Mouse (Mus musculus): Measurements from ENCODE around the gene Pfkfb3.

The Pfkfb3 gene

DNA sequence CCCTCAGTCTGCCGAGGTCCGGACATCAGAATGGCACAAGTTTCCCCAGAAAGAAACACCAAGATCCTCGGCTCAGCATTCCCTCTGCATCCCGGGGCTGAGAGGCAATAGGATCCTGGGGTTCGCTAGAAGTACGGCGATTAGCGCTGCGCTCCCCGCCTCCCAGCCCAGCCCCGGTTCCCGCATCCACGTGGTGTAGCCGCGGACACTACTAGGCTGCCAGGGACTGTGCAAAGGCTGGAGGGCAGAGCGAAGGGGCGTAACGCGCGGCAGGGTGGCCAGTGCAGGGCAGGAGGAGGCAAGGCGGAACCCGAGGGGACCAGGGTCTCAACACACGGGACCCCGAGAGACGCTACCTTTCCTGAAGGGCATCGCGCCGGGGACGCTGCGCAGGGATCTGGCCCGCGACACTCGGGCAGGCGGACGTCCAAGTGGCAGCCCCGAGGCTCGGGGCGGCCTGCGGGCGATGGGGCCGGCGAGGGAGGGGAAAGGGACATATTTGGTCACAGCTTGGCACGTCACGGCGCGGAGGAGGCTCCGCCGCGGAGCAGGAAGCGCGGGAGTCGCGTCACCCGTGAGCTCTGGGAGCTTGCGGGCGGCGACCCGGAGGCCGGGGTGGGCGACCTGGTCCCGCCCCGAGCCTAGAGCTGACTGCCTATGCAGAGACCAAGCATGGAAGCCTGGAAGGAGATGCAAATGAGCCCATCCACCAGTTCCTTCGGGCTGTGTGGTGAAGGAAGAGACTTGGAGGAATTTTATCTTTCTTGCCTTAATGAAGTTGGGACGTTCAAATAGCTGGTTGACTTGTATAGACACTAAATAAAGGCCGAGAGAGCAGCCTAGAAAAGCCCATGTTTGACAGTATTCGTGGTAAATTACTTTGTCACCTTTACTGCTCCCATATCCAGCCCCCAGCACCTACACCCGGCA is at the start of gene Pfkfb3:
Pfkfb3 (minus strand) TSS at position 607 of the 930 bp plus-strand sequence.
- peak; percentile 19 for DNase-seq (ENCODE audit: low read depth, low spot score)

DNA sequence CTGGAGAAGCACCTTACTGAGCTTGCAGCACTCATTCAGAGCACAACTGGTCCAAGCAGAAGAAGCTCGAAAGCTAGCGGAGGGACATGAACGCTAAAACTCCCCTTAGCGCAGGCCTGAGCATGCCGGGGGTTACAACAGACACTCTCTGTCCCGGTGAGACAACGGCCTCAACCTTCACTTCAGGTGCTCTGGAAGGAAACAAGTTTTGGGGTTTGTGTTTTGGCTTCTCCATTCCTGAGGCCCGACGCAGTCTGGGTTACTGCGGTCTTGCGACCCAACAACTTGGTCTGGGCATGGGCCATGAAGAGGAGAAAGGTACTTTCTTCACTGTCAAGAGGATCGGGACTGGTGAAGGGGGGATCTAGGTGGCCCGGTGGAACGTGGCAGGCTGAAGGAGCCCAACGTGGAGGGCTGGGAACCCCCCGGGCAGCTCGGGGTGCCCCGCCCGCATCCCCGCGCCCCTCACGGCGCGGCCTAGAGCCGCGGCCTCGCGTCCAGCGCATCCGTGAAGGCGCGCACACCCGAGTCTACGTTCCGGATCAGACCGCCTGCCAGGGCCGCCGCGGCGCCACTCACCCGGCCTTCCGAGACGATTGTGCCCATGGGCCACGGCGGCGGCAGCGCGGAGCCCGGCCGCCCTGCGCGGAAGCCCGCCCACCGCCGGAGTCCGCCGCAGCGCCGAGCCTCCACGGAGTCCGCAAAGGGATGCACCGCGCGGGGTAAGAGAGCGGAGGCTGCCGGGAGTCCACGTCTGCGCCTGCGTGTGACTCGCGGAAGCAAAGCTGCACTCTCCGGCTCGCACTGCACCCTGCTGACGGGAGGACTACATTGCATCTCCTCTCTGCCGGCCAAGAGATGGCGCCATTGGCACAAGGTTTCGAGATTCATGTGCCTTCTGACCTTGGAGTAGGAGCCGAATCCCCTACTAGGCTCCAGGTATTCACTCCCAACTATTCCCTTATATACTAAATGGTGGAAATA is 48.9 kb upstream of the Pfkfb3 start:
- DNase-seq (ENCODE audit: low read depth, low spot score), result peak; percentile 92

DNA sequence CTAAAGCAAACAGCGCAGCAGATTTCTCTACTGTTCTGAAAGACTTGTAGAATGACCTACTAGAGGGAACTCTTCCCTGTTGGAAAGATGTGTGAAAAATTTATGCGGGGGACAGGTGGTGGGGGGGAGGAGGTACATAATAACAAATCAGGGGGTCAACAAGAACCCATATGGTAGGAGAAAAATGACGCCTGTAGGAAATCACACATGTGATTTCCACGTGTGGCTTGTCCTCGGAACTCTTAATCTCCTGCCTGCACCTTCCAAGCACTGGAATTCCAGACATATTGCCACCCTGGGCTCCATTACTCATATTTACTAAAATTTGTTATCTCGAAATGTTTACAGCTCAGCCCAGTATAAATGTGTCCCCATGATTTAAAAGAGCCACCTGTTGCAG is 47.9 kb upstream of the Pfkfb3 start:
- no peak for DNase-seq (ENCODE audit: low read depth, low spot score)

DNA sequence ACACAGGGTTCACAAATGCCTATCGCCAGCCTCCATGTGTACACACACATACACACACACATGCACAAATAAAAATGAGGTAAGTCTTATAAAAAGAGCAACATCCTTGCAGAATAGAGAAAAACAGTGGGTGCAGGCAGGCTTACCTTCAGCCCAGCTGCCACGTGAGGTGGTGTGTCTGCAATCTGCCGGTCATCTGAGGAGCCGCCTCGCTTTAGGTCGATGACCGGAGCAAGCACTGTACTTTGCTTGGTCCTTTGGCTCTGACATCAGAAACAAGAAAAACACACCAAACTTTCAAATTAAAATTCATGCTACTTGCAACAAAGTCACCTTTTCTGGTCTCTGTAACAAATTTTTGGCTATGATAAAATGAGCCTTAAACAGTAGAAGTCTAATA is 44.0 kb upstream of the Pfkfb3 start:
- DNase-seq (ENCODE audit: low read depth, low spot score), result no peak

DNA sequence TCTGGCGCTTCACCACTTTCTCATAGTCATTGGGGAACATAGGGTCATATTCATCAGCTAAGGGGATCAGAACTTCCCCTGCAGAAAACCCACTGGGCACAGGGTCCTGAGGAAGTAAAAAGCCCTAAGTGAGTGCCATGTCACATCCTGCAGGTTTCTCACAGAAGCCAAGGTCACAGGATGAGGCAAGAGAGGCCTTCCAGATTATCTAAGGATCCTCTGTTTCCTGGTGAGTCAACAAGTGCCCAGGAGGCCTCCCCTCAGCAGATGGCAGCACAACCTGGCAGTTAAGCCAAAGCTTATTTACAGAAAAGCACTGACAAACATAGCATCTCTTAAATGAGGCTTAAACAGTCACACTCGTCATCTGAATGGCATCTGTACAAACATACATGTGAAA is 42.8 kb upstream of the Pfkfb3 start:
- no peak for DNase-seq (ENCODE audit: low read depth, low spot score)

DNA sequence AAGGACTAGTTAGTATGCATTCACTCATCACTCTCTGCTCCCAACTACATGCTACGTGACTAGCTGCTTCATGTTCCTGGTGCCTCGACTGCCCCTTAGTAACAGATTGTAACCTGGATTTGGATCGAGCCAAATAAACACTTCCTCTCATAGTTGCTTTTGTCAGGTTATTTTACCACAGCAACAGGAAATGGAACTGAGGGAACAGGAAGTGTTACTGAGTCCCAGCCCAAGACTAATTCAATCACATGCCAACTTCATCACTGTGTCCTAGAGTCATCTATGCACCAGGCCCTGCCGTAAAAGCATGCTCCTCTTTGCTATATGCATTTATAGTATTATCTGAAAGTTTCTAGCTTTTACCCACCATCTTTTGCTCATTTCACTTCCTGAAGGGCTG is 34.1 kb upstream of the Pfkfb3 start:
- no peak for DNase-seq (ENCODE audit: low read depth, low spot score)

DNA sequence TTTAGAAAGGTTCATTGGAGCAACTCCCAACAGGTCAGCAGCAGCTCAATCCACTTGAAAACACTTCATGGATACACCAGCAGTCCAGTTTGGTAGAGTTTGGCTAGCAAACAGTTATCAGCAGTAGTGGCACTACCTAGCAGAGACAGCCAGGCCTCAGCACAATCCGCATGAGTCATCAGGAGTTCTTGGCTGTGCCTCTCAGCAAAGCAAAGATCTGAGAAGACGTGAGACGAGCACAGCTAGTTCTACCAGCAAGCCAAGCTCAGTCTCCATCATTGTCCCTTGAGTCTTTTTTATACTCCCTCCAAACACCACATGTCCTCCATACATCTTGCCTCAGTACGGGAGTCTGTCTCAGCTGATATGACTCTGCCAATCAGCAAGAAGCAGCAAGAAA is 25.5 kb upstream of the Pfkfb3 start:
- no peak for DNase-seq (ENCODE audit: low read depth, low spot score)

DNA sequence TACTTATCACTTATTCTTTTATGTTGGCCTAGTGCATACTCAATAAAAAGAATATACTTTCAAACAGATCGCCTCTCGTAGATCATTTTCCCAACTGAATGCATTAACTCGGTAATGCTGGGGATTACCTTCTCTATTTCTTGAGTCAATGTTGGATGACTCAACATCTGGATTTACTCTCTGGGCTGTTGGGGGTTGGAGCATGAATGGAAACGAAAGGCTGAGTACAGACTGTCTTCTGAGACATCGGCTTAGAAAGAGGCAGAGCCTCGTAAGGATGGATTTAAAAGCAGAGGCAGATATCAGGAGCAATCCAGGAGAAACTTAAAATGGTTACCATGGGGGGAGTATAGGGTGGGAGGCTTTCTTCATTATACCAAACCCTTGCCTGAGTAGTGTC is 24.3 kb upstream of the Pfkfb3 start:
- no peak for DNase-seq (ENCODE audit: low read depth, low spot score)

DNA sequence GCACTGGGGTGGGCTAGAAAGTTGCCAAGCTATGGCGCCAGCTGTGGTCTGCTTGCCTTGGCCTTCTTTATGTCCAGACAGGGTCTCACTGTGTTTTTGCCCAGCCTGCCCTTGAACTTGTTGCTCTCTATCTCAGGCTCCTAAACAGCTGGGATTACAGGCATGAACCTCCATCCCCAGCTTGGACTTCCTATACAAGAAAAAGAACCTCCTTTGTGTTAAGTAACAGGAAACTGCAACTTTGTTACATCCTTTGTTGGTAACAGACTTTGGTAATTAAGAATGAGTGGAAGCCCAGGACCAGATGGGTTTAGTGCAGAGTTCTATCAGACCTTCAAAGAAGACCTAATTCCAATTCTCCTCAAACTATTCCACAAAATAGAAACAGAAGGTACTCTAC is 19.8 kb upstream of the Pfkfb3 start:
- no peak for DNase-seq (ENCODE audit: low read depth, low spot score)

DNA sequence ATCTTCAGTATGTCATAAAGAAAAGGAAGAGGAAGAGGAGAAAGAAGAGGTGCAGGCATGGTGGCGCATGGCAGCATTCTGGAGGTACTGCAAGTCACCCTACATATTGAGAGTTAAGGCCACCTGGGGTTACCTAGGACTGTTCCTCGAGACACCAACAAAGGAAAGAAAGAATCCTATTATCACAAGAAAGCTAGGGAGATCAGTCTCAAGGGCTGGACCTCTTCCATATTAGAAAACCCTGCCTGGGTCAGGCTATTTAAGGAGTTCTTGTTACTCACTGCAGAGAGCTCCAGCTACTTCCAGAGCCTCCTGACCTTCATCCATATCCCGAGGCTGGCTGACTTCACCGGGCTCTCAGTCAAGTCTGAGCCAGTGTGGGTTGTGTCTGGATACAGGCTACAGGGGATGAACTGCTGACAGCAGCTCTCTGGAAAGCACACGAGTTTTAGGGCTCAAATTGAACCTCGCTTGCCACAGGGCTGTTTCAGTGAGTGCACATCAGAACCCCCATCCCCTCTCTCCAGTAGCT is 17.2 kb upstream of the Pfkfb3 start:
- DNase-seq (ENCODE audit: low read depth, low spot score), result no peak

DNA sequence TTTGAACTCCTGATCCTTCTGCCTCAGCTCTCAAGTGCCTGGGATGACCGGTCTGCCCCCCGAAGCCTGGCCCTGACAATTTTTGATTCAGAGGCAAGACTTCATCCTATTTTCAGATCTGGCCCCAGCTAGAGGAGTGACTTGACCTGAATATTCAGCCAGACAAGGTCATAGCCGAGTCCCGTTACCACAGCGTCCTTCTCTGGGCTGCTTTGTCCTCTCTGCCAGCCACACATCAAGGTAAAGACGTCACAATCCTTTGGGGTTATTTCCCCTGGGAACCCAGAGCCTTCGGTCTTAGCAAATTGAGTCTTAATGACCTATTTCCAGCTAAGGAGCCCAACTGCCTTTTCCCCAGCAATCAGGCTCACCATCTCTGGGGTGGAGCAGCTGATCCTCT is 14.6 kb upstream of the Pfkfb3 start:
- no peak for DNase-seq (ENCODE audit: low read depth, low spot score)

DNA sequence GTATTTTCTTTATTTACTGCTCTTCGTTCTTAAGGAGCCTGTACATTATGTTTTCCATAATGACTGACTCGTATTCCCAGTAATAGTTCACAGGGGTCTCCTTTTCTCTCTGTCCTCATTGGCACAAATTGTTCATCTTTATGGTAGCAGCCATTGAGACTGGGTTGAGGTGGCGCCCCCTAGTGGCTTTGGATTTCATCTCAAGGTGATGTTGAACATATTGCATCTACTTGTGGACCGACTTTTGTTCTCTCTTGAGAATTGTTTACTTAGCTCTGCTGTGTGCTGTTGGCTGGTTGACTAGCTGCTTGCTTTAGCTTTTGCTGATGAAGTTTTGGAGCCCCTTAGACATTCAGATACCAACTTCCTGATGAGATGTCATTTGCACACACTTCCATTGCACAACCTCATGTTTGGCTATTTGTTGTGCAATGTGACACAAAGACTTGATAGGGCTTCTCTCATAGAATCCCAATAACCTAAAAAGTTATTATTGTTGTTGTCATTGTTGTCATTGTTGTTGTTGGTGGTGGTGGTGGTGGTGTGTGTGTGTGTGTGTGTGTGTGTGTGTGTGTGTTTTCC is 14.0 kb upstream of the Pfkfb3 start:
- DNase-seq (ENCODE audit: low read depth, low spot score), result no peak

DNA sequence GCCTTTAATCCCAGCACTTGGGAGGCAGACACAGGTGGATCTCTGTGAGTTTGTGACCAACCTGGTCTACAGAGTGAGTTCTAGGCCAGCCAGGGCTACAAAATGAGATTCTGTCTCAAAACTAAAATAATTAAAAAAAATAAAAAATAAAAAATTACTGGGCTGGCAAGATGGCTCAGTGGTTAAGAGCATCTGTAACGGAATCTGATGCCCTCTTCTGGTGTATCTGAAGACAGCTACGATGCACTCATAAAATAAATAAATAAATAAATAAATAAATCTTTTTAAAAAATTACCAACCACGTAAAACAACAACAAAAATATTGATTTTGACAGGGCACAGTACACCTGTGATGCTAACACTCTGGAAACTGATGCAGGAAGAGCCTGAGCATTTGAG is 13.0 kb upstream of the Pfkfb3 start:
- DNase-seq (ENCODE audit: low read depth, low spot score), result no peak

DNA sequence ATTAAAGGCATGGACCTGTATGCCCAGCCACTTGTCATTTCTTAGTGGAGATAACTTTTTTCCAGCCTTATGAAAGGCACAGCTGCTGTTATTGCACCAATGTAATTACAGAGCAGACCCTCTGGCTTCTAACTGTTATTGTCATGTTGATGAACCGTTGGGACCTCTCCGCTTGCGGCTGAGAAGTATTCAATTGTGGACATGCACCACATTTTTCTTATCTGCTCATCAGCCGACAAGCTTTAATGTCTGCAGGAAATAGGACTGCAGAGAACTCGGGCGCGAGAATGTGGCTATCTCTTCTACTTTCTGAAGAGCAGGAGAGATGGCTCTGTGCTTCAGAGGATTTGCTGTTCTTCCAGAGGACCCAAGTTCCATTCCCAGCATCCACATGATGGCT is 12.4 kb upstream of the Pfkfb3 start:
- DNase-seq (ENCODE audit: low read depth, low spot score), result no peak

DNA sequence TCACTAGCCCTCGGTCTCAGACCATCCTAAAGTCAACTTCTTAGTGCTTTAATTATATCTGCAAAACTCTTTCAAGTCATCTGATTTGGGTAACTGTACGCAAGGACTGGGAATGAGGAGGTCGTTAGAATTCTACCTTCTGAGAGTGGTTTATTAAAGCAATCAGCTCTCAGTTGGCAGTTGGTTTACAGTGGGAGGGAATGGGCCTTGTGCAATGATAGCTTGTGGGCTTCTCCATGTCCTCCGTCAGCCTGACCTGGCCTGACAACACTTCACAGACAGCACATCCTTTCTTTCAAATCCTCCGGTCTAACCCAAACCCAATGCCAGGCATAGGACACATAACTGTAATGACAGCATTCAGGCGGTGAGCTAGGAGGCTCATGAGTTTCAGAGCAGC is 10.9 kb upstream of the Pfkfb3 start:
- DNase-seq (ENCODE audit: low read depth, low spot score), result no peak

DNA sequence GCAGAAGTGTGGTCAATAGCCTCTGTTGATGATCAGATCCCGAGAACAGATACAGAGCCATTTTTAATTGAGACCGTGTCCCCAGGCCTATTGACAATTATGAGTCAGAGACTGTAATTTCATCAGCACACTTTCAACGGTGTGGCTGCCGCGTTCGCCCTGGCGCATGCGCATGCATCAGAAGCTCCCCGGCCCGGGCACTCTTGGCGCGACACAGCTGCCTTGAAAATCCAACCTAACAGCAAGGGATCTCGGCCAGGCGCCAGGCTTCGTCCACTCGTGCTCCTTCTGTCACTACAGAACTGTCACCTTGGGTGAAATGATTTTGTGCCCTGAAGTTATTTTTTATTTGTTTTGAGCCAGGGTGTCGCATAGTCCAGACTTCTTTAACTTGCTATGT is 9.4 kb upstream of the Pfkfb3 start:
- DNase-seq (ENCODE audit: low read depth, low spot score), result no peak

DNA sequence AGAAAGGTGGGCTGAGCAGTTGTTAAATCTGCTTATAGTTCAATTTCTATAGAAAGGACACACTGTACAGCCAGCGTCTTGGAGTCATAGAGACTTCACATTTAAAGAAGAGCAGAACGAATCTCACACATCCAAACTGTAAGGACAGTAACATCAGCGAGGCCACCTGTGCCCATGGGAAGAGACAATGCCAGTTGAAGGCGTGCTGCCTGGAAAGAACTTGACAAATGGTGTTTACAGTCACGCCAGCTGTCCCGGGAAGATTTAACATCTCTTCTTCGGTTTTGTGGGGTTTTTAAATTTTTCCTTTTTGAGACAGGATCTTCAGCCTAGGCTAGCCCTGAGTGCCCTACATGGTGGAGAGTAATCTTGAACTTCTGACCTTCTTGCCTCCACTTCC is 4.8 kb upstream of the Pfkfb3 start:
- no peak for DNase-seq (ENCODE audit: low read depth, low spot score)

DNA sequence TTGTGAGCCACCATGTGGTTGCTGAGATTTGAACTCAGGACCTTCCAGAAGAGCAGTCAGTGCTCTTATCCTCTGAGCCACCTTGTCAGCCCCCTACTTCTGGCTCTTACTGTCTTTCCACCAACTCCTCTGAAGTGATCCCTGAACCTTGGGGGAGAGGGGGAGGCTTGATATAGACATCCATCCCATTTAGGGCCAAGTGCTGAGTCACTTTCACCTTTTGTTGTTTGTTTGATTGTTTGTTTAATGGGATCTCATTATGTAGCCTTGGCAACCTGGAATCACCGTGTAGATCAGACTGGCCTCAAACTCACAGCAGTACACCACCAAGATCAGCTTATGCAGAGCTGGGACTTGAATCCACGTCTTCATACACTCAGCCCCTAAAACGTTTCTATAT is 3.4 kb upstream of the Pfkfb3 start:
- DNase-seq (ENCODE audit: low read depth, low spot score), result no peak

DNA sequence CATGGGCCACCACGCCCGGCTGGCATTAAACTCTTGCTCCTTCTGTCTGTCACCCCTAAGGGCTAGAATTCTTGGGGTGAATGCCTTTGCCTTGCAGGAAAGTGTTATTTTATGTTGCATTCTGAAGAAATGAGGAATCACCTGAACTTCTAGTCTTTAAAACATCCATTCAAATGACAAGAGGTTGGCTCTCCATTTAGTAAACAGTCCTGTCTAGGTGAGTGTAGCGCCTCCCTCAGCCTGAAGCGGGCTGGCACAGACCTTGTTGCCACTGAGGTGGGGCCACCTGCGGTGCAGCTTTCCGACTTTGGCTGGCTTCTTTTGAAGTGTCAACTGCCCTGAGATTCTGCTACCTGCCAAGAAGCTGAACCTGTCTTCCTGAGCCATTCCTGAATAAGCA is 1.4 kb upstream of the Pfkfb3 start:
- no peak for DNase-seq (ENCODE audit: low read depth, low spot score)

DNA sequence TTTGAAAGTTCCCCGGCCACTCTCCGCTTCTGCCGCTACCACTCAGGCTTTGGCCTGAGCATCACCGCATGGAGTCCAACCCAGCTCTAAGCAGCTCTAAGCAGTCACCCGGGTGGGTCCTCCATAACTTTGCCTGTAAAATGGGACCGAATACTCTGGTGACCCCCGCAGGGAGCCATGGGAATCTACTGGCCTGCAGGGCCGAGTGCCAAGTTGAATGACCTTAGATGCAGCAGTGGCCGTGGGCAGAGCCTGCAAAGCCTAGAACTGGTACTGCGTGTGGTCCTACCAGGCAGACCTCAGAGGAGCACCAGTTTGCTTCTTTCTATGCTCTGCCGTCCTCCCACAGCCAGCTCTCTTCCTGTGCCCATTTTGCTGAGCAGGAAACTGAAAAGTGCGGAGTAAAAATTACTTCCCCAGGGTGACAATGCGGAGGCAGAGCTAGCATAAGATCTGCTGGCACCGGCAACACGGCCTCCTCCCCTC is 868 bp downstream of the Pfkfb3 start:
- DNase-seq (ENCODE audit: low read depth, low spot score), result no peak

DNA sequence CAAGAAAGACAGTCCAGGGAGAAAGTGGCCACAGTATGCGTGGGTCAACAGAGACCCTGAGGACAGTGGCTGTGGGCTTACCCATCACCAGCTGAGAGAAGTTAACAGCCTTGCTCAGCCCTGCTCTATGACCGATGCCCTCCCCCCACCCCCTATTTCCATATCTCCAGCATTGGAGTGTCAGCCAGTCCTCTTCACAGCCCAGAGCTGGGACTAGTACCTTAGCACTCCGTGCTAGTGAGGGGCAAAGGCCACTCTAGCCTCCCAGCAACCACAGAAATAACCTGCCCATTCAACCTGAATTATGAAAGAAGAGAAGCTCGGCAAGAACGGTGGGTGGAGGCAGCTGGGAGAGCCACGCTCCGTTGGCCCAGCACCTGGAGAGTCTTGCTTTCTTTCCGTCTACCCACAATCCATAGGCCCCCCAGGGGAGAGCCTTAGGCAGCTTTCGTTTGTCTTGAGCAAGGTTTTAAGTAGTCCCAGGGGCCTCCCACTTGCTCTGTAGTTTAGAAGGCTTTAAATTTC is 1.5 kb downstream of the Pfkfb3 start:
- DNase-seq (ENCODE audit: low read depth, low spot score), result no peak

DNA sequence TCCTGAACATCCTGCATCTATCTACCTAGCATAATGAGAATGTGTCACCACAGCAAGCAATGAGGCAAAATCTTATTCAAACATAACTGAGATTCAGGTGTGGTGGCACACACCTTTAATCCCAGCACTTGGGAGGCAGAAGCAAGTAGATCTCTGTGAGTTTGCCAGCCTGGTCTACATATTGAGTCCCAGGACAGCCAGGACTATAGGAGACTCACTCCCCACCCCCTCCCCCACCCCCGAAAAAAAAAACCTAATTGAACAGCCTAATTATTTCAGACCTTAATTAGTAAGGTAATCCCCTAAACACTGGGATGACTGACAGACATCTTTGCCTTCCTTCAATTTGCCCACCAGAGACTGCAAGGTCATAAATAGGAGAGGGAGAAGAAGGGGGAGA is 2.2 kb downstream of the Pfkfb3 start:
- DNase-seq (ENCODE audit: low read depth, low spot score), result no peak

Data from embryo, embryonic 11.5 days (tissue).